ENCODE assay signal across 26 mouse cellular contexts in genomic region chr1:188390080-188390479, GRCm38 (mm10).
A peak's percentile ranks its signal among the peaks of the same experiment; 100 is the strongest.
DNase-seq lines count a peak whose midpoint lies in the region; ATAC-seq and TF ChIP-seq lines count a peak whose summit lies in the region.
"Had no signal": no experiment of that assay in that cellular context is flagged by ENCODE, and none has a peak within 500 bp of the region (broad histone marks: within the 10 kb centered on the region; RNA-seq: fewer than 3 reads in every experiment).

No protein-coding gene starts in this region.

- no peak for DNase-seq in heart, postnatal 36 days
- DNase-seq in brain, embryonic 14.5 days (ENCODE audit: low read depth): peak; percentile 28
- peak; percentile 26 for DNase-seq in forelimb bud, embryonic 11.5 days (ENCODE audit: low read depth, low spot score)
- DNase-seq in layer of hippocampus, postnatal 25 days (ENCODE audit: extremely low spot score in 1 of 2, low spot score in 1 of 2): no peak
- no peak for DNase-seq in neural tube, embryonic 10.5 days (ENCODE audit: extremely low spot score, low spot score)
- DNase-seq: adrenal gland, postnatal 10 days; cerebellum, adult 11 months; cerebellum, postnatal 10 days; gastrocnemius, postnatal 36 days; kidney, adult 2 months; kidney, postnatal 10 days; left cerebral cortex, postnatal 4 days; lung, postnatal 4 days; right cerebral cortex, postnatal 14 days; thymus, adult 18-20 months had no signal

- H3K27me3 ChIP-seq in heart, embryonic 16.5 days (ENCODE audit: control insufficient read depth, insufficient read depth, low read length): no peaks in the 10 kb centered on the region
- no peaks in the 10 kb centered on the region for H3K27me3 ChIP-seq in myocyte (ENCODE audit: control insufficient read depth, insufficient read depth, insufficient read length)
- H3K27me3 ChIP-seq: hindbrain, embryonic 13.5 days; lung, embryonic 15.5 days; stomach, embryonic 15.5 days had no signal

- H3K4me1 ChIP-seq in heart, embryonic 16.5 days (ENCODE audit: control insufficient read depth, insufficient read depth, low read length): peaks cover 7% of the 10 kb centered on the region
- H3K4me1 ChIP-seq: hindbrain, embryonic 13.5 days; lung, embryonic 15.5 days; midbrain, embryonic 12.5 days; stomach, embryonic 15.5 days had no signal

- intact Hi-C loops in heart, postnatal 36 days (cut with DNase I): no loop called here

- no peak for TF ChIP-seq CTCF in brain, embryonic 14.5 days (IDR thresholded peaks at IDR 0.05; ENCODE audit: borderline replicate concordance, extremely low read depth, insufficient read depth, insufficient read length)

- no peaks in the 10 kb centered on the region for H3K9me3 ChIP-seq in heart, embryonic 16.5 days (replicated peaks; ENCODE audit: control insufficient read depth, low read length)
- H3K9me3 ChIP-seq: hindbrain, embryonic 13.5 days; lung, embryonic 15.5 days; midbrain, embryonic 12.5 days; stomach, embryonic 15.5 days had no signal

- no peaks in the 10 kb centered on the region for H3K36me3 ChIP-seq in heart, embryonic 16.5 days (ENCODE audit: control insufficient read depth, insufficient read depth)
- H3K36me3 ChIP-seq in myocyte (ENCODE audit: control insufficient read depth, insufficient read depth): no peaks in the 10 kb centered on the region
- H3K36me3 ChIP-seq: hindbrain, embryonic 13.5 days; lung, embryonic 15.5 days; midbrain, embryonic 12.5 days; stomach, embryonic 15.5 days had no signal

- no peak overlapping the region for H3K4me2 ChIP-seq in heart, embryonic 16.5 days (ENCODE audit: low read depth, low read length)
- H3K4me2 ChIP-seq in myocyte (ENCODE audit: low read depth): peak overlapping the region; percentile 27
- H3K4me2 ChIP-seq: hindbrain, embryonic 13.5 days; lung, embryonic 15.5 days; midbrain, embryonic 12.5 days; stomach, embryonic 15.5 days had no signal

- no peak overlapping the region for H3K4me3 ChIP-seq in heart, embryonic 16.5 days (ENCODE audit: low read length)
- H3K4me3 ChIP-seq in myocyte: no peak overlapping the region
- H3K4me3 ChIP-seq: erythroblast, embryonic 14.5 days; hindbrain, embryonic 13.5 days; layer of hippocampus, adult 2 months; lung, embryonic 15.5 days; midbrain, embryonic 12.5 days; stomach, embryonic 15.5 days had no signal

- no peak overlapping the region for H3K9ac ChIP-seq in heart, embryonic 16.5 days (ENCODE audit: low read length)
- H3K9ac ChIP-seq: hindbrain, embryonic 13.5 days; liver, embryonic 14.5 days; lung, embryonic 15.5 days; midbrain, embryonic 12.5 days; stomach, embryonic 15.5 days had no signal

- no peak overlapping the region for H3K27ac ChIP-seq in heart, embryonic 16.5 days (ENCODE audit: low read length)
- H3K27ac ChIP-seq: hindbrain, embryonic 13.5 days; layer of hippocampus, adult 2 months; liver, embryonic 14.5 days; lung, embryonic 15.5 days; midbrain, embryonic 12.5 days; stomach, embryonic 15.5 days had no signal

- no peak for TF ChIP-seq POLR2A in brain, embryonic 14.5 days (IDR thresholded peaks at IDR 0.05; ENCODE audit: borderline replicate concordance, extremely low read depth, insufficient read depth, insufficient read length, poor library complexity, severe bottlenecking)
- TF ChIP-seq POLR2A in myocyte (IDR thresholded peaks at IDR 0.05; ENCODE audit: insufficient read length, low read depth): no peak

- H3K79me2 ChIP-seq in myocyte (ENCODE audit: control insufficient read depth, insufficient read depth): no peaks in the 10 kb centered on the region

- ATAC-seq in heart, embryonic 16.5 days (replicated peaks; ENCODE audit: extremely low read depth, insufficient read depth, low FRiP score): peak; percentile 45; the same call in 1 of the 2 replicates
- ATAC-seq: forebrain, embryonic 14.5 days; inflammation-experienced regulatory T-cells, adult 6 months had no signal

- no peak overlapping the region for H3ac ChIP-seq in myocyte (ENCODE audit: control insufficient read depth, insufficient read length)

- WGBS in heart, embryonic 16.5 days: 37% methylated on average over 6 of the region's 6 CpGs

TF ChIP-seq in myocyte, 11 proteins besides CTCF, POLR2A, EP300 and RAD21:
- TF ChIP-seq MYOG (IDR thresholded peaks at IDR 0.05; ENCODE audit: control insufficient read depth in 1 of 3, insufficient read depth in 1 of 3, insufficient read length in 2 of 3, low read depth in 2 of 3) (peak in 2 of 3 experiments; percentile 28 to 84), USF1 (IDR thresholded peaks at IDR 0.05; ENCODE audit: low read depth) (no peak), TCF12 (IDR thresholded peaks at IDR 0.05; ENCODE audit: insufficient read depth, poor library complexity, severe bottlenecking) (peak; percentile 73), MYOD1 (IDR thresholded peaks at IDR 0.05; ENCODE audit: control insufficient read depth in 1 of 3, insufficient read length in 2 of 3, low read depth in 2 of 3) (peak; percentile 90 to 100 (median 100)), MAX (IDR thresholded peaks at IDR 0.05; ENCODE audit: low read depth) (no peak)
TF ChIP-seq in myocyte: peak in this region for 3.

Comparison
In these comparisons a context has a peak if more than half of its experiments do, and no peak if none do; other contexts are left out.
1. DNase-seq: peak in brain, embryonic 14.5 days (single experiment) and forelimb bud, embryonic 11.5 days (single experiment); none in heart, postnatal 36 days (0 of 2), layer of hippocampus, postnatal 25 days (0 of 2) and neural tube, embryonic 10.5 days (single experiment).